Mouse (Mus musculus) C2C12 (cell line): Measurements from ENCODE around the gene Zbtb40.
A peak's percentile ranks its signal among the peaks of the same experiment; 100 is the strongest.

Experiments
- CTCF ChIP-seq: IDR thresholded peaks from one replicate; pipeline ENCODE4 v1.5.1; 2011; ENCODE audit not compliant: control insufficient read depth, insufficient read depth, insufficient read length
- MYOD1 ChIP-seq: IDR thresholded peaks from one replicate; pipeline ENCODE4 v1.6.1; 2011; ENCODE audit warnings: low read depth; ENCODE audit not compliant: control insufficient read depth, insufficient read length
- MYOG ChIP-seq: IDR thresholded peaks from one replicate; pipeline ENCODE4 v1.6.1; 2011; ENCODE audit not compliant: control insufficient read depth, insufficient read length; ENCODE audit errors: extremely low read depth
- USF1 ChIP-seq: IDR thresholded peaks from one replicate; pipeline ENCODE4 v1.6.1; 2011; ENCODE audit warnings: low read depth, mild to moderate bottlenecking, control low read depth, moderate library complexity

- TF ChIP-seq MYOD1, result no peak
- no peak for TF ChIP-seq MYOG
- peak; percentile 36 for TF ChIP-seq CTCF
- TF ChIP-seq USF1, result no peak
Observed at GRCm38 (mm10) chr4:136970939-136971338, 77.7 kb downstream of the Zbtb40 start.
